Mouse (Mus musculus): ENCODE data around the gene Cacna1d. TPM values are rescaled to one million over a fixed set of nuclear protein-coding genes. Genes with fewer than 3 reads are reported as not detected.

Cacna1d gene
- polyA plus RNA-seq, 1 experiment from 2014 or later = 1.5 TPM

GRCm38 (mm10) chr14:30011886-30012560 lies 479.2 kb downstream of the Cacna1d start:
- no peak overlapping the region for H3K4me2 ChIP-seq (replicated peaks; ENCODE audit: low read depth)
- no peaks in the 10 kb centered on the region for H3K9me3 ChIP-seq (ENCODE audit: control insufficient read depth)
- 79% methylated on average over 10 of the region's 10 CpGs for WGBS
- ATAC-seq = no peak
- H3K4me3 ChIP-seq (ENCODE audit: low read depth, low read length) = no peak overlapping the region
- H3K27ac ChIP-seq (ENCODE audit: low read depth, low read length) = no peak overlapping the region
- H3K36me3 ChIP-seq (ENCODE audit: control insufficient read depth, insufficient read depth) = no peaks in the 10 kb centered on the region
- no peak overlapping the region for H3K9ac ChIP-seq (ENCODE audit: low read depth, low read length)
- no peak for TF ChIP-seq CTCF (IDR thresholded peaks at IDR 0.05; ENCODE audit: low read depth)
- no peaks in the 10 kb centered on the region for H3K27me3 ChIP-seq (replicated peaks; ENCODE audit: control insufficient read depth, insufficient read depth, low read length)
- H3K4me1 ChIP-seq (replicated peaks; ENCODE audit: control insufficient read depth, insufficient read depth, low read length) = peaks cover 8% of the 10 kb centered on the region

DNA sequence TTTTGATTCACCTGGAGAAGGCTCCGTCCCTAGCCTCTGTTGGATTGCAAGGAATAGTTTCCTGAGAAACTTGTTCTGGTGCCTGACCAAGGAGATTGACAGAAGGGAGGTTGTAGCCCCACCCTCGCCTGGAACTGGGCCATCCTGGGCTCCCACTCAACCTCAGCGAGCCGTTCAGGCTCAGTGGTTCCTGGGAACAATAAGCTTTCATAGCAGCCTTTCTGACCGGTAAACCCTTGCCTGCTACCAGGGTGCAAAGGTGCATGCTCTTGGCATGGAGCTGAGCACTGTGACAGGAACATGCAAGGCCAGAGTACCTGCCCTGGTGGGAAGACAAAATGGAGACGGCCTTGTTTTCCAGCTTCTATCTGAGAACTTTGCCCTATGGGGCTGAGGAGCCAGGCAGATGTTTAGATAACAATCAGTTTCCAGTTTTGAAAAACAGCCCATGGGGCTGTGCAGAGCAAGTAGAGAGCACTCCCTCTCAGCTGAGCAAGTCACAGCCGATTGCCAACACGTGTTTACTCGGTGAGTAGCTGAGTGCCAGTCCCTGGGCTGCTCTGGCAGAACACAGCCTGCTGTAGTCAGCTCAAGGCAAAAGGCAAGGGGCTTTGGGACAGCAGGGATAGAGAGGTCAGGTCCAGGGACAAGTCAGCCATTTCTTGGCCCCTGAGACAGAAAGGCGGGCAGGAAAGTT lies 481.2 kb downstream of the Cacna1d start:
- H3K4me2 ChIP-seq (replicated peaks; ENCODE audit: low read depth) = peak overlapping the region; percentile 80
- ATAC-seq = peak; percentile 62
- no peaks in the 10 kb centered on the region for H3K36me3 ChIP-seq (ENCODE audit: control insufficient read depth, insufficient read depth)
- H3K4me1 ChIP-seq (replicated peaks; ENCODE audit: control insufficient read depth, insufficient read depth, low read length) = peaks cover 8% of the 10 kb centered on the region
- peak overlapping the region; percentile 50 for H3K27ac ChIP-seq (ENCODE audit: low read depth, low read length)
- WGBS = 32% methylated on average over 10 of the region's 10 CpGs
- H3K9me3 ChIP-seq (ENCODE audit: control insufficient read depth) = no peaks in the 10 kb centered on the region
- peak overlapping the region; percentile 40 for H3K4me3 ChIP-seq (ENCODE audit: low read depth, low read length)
- no peak for TF ChIP-seq CTCF (IDR thresholded peaks at IDR 0.05; ENCODE audit: low read depth)
- H3K27me3 ChIP-seq (replicated peaks; ENCODE audit: control insufficient read depth, insufficient read depth, low read length) = no peaks in the 10 kb centered on the region
- no peak overlapping the region for H3K9ac ChIP-seq (ENCODE audit: low read depth, low read length)

DNA sequence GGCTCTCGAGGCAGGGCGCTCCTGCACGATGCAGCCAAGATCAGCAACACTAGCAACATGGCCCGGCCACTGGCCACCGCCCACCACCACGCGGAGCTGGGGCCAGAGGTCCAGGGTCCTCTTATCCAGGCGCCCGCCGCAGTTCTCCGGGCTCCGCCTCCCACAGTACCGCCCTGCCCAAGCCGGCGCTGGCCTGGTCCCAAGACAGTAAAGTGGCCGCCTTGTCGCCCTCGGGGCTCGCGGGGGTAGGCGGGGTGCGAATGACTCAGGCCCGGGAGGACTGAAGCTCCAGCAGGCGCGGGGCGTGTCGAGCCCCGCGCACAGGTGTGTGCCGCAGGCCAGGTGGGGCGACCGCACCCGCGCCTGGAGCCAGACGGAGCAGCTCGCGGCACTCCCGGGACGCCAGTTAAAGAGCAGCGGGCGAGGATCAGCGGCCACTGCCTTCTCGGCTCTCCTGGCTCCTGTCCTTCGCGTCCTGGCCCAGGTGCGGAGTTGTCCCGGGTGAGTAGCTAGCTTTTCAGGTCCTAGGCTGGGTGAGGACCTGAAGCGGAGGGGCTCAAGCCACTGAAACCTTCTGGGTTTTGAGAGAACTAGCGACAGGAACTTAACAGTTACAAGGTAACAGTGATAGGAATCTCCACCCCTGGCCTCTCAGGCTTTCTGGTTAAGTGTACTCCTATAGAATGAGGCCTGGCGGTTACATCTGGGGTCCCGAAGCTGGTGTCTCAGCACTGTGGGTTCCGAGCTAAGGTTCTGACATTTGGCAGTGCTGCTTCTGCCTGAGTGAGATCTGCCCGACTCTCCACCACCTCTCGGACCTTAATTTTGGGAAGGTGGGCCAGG lies 482.3 kb downstream of the Cacna1d start, which contains the start of the genes Il17rb and Chdh:
Gene Il17rb, minus strand, starts transcription at position 164 of the 843 bp plus-strand sequence.
Gene Chdh, plus strand, starts transcription at position 291 of the 843 bp plus-strand sequence.
- H3K4me1 ChIP-seq (replicated peaks; ENCODE audit: control insufficient read depth, insufficient read depth, low read length) = peaks cover 8% of the 10 kb centered on the region; the same call in 1 of the 2 replicates
- TF ChIP-seq CTCF (IDR thresholded peaks at IDR 0.05; ENCODE audit: low read depth) = no peak
- H3K4me2 ChIP-seq (replicated peaks; ENCODE audit: low read depth) = peak within 1 kb of the TSS; percentile 80
- WGBS = 7% methylated on average over 54 of the region's 54 CpGs
- no peaks in the 10 kb centered on the region for H3K36me3 ChIP-seq (ENCODE audit: control insufficient read depth, insufficient read depth)
- peak; percentile 88 for ATAC-seq
- no peaks in the 10 kb centered on the region for H3K27me3 ChIP-seq (replicated peaks; ENCODE audit: control insufficient read depth, insufficient read depth, low read length)
- H3K9ac ChIP-seq (ENCODE audit: low read depth, low read length) = peak within 1 kb of the TSS; percentile 45
- peak within 1 kb of the TSS; percentile 64 for H3K27ac ChIP-seq (ENCODE audit: low read depth, low read length)
- H3K4me3 ChIP-seq (ENCODE audit: low read depth, low read length) = peak within 1 kb of the TSS; percentile 40
- H3K9me3 ChIP-seq (ENCODE audit: control insufficient read depth) = no peaks in the 10 kb centered on the region

DNA sequence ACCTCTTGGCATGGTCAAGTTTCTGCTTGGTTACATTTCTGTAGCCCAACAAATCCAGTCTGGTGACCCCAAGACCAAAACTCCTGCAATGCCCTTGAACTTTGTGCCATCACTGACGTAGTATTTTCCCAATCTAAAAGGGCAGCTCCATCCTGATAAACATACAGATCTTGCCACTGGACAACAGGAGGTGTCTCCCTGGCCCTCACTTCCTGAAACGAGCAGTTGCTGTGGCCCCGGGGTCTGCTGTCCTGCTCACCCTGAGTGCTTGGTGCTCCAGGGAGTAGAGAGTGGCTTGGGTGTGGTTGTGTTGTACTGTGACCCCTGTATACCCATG lies 491.8 kb downstream of the Cacna1d start:
- WGBS = 39% methylated on average over 3 of the region's 3 CpGs
- Histone ChIP-seq H3K4me2 (replicated peaks; ENCODE audit: low read depth) (peak overlapping the region; percentile 17), H3K36me3 (ENCODE audit: control insufficient read depth, insufficient read depth) (peaks cover 13% of the 10 kb centered on the region), H3K9ac (ENCODE audit: low read depth, low read length) (no peak overlapping the region), H3K27ac (ENCODE audit: low read depth, low read length) (no peak overlapping the region), H3K4me1 (replicated peaks; ENCODE audit: control insufficient read depth, insufficient read depth, low read length) (peaks cover 5% of the 10 kb centered on the region; the same call in 1 of the 2 replicates), H3K9me3 (ENCODE audit: control insufficient read depth) (no peaks in the 10 kb centered on the region), H3K4me3 (ENCODE audit: low read depth, low read length) (no peak overlapping the region), H3K27me3 (replicated peaks; ENCODE audit: control insufficient read depth, insufficient read depth, low read length) (no peaks in the 10 kb centered on the region)
- peak; percentile 59 for ATAC-seq
- TF ChIP-seq CTCF (IDR thresholded peaks at IDR 0.05; ENCODE audit: low read depth) = no peak

GRCm38 (mm10) chr14:29998747-29999474 lies 492.3 kb downstream of the Cacna1d start:
- H3K9ac ChIP-seq (ENCODE audit: low read depth, low read length) = no peak overlapping the region
- H3K4me1 ChIP-seq (replicated peaks; ENCODE audit: control insufficient read depth, insufficient read depth, low read length) = peaks cover 5% of the 10 kb centered on the region; the same call in 1 of the 2 replicates
- H3K27ac ChIP-seq (ENCODE audit: low read depth, low read length) = no peak overlapping the region
- 71% methylated on average over 13 of the region's 13 CpGs for whole genome bisulfite sequencing
- peaks cover 18% of the 10 kb centered on the region for H3K36me3 ChIP-seq (ENCODE audit: control insufficient read depth, insufficient read depth)
- H3K4me3 ChIP-seq (ENCODE audit: low read depth, low read length) = no peak overlapping the region
- no peaks in the 10 kb centered on the region for H3K9me3 ChIP-seq (ENCODE audit: control insufficient read depth)
- ATAC-seq = no peak
- H3K27me3 ChIP-seq (replicated peaks; ENCODE audit: control insufficient read depth, insufficient read depth, low read length) = no peaks in the 10 kb centered on the region
- TF ChIP-seq CTCF (IDR thresholded peaks at IDR 0.05; ENCODE audit: low read depth) = no peak
- no peak overlapping the region for H3K4me2 ChIP-seq (replicated peaks; ENCODE audit: low read depth)

Measured in intestine, postnatal 0 days (tissue).